Mouse (Mus musculus) heart, postnatal 10 days (tissue): ENCODE measurements around the gene Usp6nl. TPM values are rescaled to one million over a fixed set of nuclear protein-coding genes. Genes with fewer than 3 reads are reported as not detected.

Experiments
- DNase-seq, 2 experiments: peaks; one replicate each; pipeline ENCODE4 v3.0.0; 2021
- intact Hi-C: fragments of 180-260 bp; cut with DNase I; formaldehyde crosslinking; loops from one replicate; pipeline ENCODE4 v1.15.1; 2025
- total RNA-seq, 2 experiments: library from RNA; stranded (reverse); gene quantifications; 2 replicates each; pipeline ENCODE4 v1.2.3; 2021

Usp6nl gene
- total RNA-seq, 2 experiments from 2014 or later: 13.6 to 14.6 TPM

DNA sequence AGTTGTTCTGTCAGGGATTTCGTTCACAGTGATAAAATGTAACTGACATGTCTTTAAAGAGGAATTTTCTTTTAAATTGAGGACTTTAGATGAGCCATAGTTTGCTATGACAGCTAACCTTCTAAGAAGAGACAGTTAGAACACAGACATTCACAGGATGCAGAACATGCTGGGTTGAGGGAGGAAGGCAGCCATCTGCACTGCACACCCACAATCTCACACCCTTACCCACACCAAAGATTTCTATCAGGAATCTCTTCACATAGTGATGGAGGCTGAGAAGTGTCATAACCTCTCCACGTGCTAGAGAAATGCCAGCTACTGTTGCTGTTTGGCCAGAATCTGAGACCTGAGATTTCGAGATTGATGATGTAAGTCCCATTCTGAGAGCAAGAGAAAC lies 139.8 kb downstream of the Usp6nl start:
- intact Hi-C loops: no loop called here
- DNase-seq: no peak

DNA sequence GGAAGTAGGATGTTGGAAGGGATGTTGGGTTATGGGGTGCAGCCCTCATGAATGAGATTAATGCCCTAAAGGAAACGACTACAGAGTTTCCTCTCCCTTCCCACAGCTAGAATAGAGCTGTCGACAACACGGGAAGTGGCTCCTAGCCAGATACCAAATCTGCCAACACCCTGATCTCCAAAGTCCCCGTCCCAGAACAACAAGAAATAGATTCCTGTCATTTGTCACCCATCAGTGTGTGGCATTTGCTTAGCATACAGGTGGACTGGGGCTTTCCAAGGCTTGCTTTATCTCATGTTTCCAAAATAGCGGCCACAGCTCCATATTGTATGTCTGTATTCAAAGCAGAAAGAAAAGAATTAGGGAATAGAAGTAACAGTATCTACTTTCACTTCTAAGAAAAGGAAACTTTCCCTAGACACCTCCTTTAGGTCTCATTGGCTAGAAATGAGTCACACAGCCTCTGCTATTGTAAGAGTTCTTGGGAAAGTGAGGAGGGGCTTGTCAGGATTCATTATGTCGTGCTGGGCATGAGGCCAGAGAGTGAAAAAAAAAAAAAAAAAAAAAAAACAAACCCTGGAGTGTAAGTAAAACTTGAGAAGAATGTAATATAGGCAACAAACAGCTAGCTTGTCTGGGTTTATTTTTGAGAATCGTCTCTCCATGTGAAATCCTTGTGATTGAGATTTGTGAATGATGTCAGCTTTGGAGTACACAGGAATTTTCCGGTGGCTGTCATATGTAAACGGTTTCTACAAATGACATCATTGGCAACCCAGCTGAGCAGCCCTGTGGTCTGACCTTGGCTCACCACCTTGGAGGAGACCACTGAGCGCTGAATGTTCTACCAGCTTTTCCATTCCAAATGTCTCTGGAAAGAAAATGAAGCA lies 141.6 kb downstream of the Usp6nl start:
- intact Hi-C loops: no loop called here
- DNase-seq: peak; percentile 66 to 78

DNA sequence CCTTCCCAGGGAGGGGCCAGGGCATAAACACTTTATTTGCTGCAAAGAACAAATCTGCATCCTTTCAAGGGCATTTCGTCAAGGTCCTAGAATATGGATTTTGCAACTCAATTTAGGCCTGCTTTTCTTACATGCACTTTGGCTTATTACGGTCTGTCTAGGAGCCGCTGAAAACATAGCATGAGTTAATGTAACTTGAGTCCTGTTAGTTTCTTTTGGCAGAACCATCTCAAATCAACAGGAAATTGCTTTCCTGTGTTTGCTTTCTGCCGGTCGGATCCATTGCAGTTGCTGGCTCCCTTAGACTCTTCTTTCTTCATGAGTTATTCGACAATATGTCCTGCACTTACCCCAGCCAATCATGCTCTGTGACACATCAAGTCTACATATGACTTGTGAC lies 143.9 kb downstream of the Usp6nl start:
- intact Hi-C loops: no loop called here

DNA sequence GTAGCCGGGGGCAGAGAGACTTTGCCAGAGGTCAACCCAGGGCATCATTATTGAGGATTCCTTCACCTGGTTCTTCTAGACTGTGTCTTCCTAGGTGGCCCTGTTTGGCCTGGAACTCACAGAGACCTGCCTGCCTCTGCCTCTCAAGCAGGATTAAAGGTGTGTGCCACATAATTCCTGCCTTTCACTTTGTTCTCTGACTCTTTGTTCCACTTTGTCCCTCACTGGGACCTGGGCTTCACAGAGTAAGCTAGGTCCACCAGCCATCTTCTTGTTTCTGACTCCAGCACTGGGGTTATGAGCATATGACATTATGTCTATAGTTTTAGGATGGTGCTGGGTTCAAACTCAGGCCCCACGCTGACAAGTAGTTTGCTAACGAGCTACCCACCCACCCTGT lies 144.9 kb downstream of the Usp6nl start:
- intact Hi-C loops: no loop called here
- no peak for DNase-seq

More for the DNA sequence above, 143.9 kb downstream of the Usp6nl start:
- no peak for DNase-seq

DNA sequence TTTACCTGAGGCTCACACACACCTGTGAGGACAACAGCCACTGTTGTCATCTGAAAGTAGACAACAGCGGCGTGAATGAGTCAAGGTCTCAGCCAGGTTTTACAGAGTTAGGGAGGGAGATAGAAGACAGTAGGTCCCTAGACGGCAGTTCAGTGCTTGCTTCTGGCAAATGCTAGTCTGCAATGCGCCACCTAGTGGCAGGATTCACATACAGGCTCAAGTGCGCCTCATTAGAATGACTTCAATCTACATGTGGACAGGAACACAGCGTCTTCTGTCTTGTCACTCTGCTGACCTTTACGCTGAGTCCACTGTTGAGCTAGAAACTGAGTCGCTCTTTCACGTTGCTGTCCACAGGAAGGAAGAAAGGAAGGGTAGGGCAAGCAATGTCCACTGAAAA lies 146.7 kb downstream of the Usp6nl start:
- peak; percentile 72 to 83 for DNase-seq
- intact Hi-C loops: loop anchor here (2.0 kb wide), 1 partner anchor 32 kb away; no protein-coding TSS in a partner anchor

DNA sequence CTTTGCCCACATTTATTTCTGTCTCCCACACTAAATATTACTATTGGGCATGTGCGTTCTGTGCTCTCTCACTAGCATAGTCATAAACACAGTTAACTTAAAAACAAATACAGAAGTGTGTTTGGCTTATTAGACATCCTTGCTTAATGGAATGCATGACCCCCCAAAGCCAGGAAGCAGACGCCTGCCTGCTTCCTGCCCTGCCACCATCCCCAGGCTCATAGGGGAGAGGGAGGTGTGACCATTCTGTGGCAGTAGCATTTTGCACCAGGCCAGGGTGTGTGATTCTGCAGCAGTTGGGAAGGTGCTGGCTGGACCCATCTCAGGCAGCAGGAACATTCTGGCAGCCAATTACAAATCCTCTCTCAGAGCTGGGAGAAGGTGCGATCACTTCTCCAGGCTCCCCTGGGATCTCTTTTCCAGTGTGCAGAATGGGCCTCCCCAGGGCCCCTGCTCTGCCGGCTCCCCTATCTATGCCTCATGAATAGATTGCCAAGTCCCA lies 148.7 kb downstream of the Usp6nl start:
- intact Hi-C loops: no loop called here
- DNase-seq: no peak

DNA sequence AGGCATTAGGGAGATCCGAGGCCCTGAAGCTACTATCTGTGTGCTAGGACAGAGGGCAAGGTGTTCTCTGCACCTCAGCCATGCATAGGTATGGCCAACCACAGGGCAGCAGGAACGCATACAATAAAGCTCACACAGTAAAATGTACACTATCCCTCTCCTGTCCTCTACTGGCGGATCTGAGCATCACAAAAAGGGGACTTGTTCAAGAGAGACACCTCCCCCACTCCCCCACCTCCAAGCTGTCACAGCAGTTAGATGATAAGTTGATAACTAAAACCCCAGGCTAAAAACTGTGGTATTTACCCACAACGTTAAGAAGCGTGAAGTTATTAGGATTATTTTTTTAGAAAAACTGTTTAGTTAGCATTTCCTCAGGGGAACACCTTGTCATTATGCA lies 151.4 kb downstream of the Usp6nl start:
- intact Hi-C loops: no loop called here
- no peak for DNase-seq

DNA sequence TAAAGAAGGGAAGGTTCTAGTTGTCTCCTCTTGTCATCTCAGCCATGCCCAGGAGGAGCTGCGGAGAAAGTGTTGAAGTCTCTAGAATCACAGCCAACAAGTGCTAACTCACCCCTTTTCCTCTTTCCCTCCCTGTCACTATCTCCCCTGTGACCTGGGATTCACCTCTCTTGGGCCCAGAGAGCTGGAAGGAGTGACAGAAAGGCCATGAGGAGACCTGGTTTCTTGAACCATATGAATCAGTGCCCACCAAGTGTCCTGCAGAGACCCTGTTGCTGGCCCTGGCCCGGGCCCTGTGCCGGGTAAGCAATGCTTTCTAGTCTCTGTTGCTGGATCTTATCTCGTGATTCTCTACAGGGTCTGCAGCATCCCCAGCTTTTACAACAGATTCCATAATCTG lies 155.4 kb downstream of the Usp6nl start:
- intact Hi-C loops: loop anchor here (5.0 kb wide), 1 partner anchor 69 kb away; no protein-coding TSS in a partner anchor
- DNase-seq: no peak

DNA sequence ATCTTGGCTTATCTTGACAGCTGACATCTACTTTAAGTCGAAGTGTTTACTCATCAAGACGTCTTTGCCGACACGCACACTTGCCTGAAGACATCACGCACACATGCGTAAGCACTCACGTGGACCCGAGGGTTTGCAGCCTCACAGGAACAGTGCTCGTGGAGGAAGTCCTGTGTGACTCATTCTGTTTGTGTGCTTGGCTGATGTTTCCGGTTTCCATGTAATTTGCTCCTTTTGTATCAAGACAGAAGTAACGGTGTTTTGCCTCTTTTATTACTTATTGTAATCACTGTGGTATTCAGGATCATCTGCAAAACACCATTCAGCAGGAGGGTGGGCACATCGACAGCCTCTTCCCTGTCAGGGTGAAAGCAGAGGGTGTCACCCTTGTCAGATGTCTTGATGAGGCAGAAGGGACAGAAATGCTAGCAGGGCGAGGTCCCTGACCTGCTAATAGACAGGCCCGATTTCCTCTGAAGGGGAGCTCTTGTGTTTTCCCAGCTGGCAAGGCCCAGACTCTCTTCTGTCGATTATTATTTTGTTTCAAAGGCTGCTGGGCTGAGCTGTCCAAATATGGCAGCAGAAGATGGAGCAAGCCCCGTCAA lies 156.0 kb downstream of the Usp6nl start:
- DNase-seq: peak; percentile 42 to 49
- intact Hi-C loops: loop anchor here (5.0 kb wide), 1 partner anchor 69 kb away; no protein-coding TSS in a partner anchor

DNA sequence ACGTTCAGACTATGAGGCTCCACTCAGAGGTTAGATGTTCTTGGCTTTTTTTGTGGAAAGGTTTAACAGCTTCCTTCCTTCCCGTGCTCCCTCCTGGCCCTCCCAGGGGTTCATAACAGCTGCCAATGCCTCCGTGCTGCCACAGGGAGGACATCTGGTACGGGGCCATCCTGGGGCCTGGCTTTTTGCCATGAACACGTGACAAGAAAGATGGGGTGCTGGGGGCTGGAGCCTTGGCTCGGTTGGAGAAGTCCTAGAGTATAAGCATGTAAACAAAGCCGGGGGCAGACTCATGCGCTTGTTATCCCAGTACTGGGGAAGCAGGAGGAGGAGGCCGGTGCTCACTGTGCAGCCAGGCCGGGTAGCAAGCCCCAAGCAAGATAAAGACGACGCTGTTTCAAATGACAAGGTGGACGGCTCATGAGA lies 156.5 kb downstream of the Usp6nl start:
- peak; percentile 72 to 76 for DNase-seq
- intact Hi-C loops: loop anchor here (5.0 kb wide), 1 partner anchor 68 kb away; no protein-coding TSS in a partner anchor

DNA sequence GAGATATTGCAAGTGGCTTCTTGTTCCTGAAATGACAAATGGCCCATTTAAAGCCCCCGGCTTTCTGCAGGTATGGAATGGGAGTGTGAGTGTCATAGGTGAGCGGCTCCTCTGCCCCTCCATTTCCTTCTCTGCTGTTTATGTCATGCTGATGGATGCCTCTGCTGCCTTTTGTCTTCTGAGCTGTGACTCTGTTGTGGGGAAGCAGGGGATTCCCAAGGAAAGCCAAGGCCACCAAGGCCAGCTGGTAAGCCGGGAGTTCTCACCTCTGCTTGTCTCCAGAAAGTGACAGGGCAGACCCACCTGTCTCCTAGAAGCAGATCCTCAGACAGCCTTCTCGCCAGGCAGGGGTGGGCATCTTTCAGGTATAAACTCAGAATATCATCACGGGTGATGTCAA lies 157.2 kb downstream of the Usp6nl start:
- DNase-seq: no peak
- intact Hi-C loops: loop anchor here (5.0 kb wide), 1 partner anchor 68 kb away; no protein-coding TSS in a partner anchor

DNA sequence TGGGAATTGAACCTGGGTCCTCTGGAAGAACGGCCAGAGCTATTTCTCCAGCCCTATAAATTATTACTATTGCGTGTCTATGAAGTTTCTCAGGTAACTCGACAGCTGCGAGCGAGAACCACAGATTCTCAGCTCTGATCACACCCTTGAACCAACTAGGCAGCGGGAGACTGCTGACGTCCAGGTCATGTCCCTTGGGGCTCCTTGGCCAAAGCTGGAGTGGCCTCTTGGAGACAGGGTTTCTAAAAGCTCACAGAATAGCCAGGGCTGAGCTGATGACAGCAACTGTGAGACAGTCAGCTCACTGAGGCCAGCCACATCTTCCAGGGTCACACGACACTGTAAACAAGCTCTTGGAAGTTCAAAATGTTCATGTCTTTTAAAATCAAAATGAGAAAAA lies 159.5 kb downstream of the Usp6nl start:
- intact Hi-C loops: no loop called here

DNA sequence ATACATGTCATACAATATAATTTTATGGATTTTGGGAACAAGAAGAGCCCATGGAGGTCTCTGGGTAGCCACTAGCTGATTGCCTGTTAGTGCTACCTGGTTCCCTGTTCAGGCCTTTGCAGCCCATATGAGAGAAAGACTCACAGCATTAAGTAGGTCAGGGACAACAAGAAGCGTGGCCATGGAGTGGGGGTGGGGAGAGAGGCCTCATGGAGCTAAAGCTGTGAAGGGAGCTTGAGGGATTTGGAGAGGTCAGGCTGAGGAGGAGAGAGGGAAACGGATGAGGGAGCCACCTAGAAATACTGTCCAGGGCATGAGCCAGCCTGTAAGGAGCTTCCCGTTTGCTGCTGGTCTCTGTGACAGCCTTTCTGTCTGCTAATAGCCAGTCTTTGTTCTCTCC lies 159.9 kb downstream of the Usp6nl start:
- no peak for DNase-seq
- intact Hi-C loops: no loop called here

More for the DNA sequence above, 159.5 kb downstream of the Usp6nl start:
- DNase-seq: no peak

DNA sequence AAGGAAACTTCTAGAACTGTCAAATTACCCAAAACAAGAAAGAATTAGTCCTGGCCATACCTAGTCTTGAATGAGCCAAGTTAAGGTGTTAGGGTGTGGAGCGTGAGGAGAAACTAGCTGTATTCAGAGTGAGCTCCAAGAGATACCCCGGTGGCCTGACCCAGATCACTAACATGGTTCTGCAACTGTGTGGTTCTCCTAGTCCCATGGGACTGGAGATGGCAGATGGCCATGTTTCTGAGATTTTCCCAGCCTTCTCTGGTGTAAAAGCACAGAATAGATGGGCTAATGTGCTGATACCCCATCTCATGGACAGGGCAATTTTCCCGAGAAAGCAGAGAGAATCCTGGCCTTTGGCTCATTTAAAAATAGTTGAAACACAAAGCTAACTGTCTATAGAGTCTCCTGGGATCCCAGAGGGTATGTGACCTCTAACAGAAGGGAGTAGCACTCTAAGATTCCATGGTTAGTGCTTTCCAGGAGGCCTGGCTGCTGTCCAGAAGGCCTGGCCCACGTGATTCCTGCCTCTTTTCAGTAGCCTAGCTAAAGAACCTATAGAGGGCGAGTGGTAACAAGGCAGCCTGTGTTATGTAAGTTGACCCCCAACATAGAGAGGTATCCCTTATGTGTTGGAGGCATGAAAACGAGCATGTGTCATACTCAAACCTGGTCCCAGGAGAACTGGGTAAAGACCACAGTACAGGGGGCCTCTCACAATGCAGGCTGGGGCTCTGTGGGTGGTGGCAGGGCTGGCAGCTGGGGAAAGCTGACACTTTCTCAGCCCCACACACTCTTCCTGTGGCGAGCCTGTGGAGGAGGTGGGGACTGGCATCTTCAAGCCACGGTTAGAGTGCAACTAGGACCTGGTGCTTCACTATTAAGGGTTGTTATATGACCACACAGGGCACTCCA lies 160.9 kb downstream of the Usp6nl start:
- intact Hi-C loops: no loop called here
- DNase-seq: peak; percentile 78 to 79

DNA sequence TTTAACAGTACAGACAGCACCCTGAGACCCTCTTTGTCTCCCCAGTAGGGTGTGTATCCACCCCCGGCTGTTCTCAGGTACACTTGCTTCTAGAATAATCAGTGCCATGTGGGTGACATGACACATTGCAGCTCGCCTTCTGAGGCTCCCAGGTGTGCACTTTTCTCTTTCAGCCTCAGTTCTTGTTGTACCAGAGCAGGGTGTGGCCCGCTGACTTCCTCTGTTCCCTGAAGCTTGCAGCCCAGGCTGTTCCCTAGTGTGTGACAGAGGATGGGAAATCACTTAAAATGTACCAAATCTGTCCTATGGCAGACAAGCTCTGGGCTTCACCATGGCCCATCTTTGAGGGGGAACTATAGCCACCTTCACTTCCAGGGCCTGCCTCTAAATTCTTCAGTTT lies 161.7 kb downstream of the Usp6nl start:
- no peak for DNase-seq
- intact Hi-C loops: no loop called here

DNA sequence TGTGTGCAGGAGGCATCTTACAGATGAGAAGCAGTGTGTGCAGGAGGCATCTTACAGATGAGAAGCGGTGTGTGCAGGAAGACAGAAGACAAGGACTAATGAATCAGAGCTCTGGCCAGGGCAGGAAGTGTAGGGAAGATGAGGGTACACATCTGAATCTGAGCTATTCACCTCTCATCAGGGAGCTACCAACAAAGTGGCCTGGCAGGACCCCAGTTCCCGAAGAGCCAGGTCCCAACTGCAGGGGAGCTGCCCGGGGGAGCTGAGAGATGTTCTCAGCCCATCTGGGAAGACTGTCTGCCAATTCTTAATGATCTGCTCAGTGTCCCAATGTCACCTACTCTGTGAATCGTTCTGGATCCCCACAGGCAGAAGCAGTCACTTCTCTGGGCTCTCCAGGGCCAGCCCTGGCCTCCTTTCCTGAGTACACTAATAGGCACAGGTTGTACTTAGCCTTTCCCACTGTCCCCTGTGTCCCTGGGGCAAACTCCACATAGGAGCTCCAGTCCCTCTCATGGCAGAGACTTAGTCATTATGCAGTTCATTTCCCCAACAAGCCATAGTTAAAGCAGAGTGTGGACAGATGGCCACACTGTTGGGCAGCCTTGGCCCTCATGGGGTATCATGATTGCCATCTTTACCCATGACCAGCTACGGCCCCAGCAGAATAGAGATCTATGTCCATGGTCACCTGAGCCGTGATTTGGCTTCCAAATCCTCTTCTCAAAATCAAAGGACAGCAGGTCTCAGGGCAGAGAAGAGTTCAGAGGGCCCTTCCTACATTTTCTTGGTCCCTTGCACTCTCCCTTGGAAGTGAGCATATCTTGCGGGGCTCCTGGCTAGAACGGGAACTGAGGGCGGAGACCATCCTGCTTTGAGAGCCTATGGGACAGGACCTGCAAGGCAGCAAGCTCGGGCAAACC lies 165.4 kb downstream of the Usp6nl start:
- DNase-seq: no peak
- intact Hi-C loops: no loop called here

DNA sequence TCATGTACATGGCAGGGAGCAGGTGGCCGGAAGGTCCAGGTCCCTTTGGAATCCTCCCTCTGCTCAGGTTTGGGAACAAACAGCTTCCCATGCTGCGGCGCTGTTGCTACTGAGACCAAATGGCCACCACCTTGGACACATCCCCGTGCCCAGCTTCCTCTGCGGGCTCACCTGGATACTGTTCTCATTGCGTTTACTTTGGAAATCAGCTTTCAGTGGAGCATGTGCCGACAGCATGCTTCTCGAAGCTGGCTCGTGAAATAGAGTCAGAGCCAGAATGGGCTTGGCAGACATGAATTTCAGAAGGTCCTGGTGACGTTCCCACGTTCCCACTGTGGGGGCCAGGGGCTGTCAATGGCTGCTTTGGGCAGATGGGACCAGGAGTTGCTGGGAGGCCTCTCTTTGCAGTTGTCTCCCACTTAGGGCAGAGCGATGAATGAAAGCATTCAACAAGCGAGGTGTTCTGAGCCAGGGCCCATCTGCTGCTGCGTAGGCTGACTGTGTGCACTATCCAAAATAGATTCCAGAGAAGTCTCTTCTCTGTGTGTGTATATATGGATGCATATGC lies 166.1 kb downstream of the Usp6nl start:
- DNase-seq: no peak
- intact Hi-C loops: no loop called here

DNA sequence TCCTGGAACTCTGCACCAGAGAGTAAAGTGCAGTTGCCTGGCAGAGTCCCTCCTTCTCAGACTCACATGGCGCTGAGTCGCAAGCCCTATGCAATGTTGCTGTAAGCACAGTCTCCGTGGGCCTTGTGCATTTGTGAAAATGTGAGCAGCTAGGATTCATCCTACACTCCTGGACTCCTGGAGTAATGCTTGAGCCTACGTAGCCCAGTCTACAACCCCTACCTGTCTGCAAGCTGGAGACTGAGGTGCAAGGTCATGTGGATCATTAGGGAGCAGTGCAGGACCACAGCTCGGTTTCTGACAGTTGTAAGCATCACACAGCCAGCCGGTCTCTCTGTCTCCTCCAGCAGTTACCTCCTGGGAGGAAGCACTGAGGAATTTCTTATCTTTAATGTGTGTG lies 167.6 kb downstream of the Usp6nl start:
- DNase-seq: no peak
- intact Hi-C loops: no loop called here

DNA sequence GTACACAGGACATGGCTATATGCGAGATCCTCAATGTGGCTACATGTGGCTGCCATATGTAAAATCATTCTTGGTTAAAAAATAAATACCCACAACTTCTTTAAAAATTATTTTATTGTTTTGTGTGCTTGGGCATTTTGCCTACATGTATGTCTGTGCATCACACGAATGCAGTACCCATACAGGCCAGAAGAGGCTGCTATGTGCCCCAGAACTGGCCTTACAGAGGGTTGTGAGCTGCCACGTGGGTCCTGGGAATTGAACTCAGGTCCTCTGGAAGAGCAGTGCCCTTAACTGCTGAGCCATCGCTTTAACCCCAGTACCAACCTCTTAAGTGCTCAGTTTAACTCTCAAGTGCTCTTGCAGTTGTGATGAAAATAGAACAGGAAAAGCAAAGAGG lies 168.4 kb downstream of the Usp6nl start:
- no peak for DNase-seq
- intact Hi-C loops: no loop called here
